Mouse (Mus musculus) cerebellum, postnatal 36 days (tissue): ENCODE results near the gene Gm11733.

ENCODE experiments used
- DNase-seq, 2 experiments: peaks; one replicate each; pipeline ENCODE4 v3.0.0; 2021 to 2022; ENCODE audit warnings: mixed read lengths in 2 of 2

Gene Gm11733

DNA sequence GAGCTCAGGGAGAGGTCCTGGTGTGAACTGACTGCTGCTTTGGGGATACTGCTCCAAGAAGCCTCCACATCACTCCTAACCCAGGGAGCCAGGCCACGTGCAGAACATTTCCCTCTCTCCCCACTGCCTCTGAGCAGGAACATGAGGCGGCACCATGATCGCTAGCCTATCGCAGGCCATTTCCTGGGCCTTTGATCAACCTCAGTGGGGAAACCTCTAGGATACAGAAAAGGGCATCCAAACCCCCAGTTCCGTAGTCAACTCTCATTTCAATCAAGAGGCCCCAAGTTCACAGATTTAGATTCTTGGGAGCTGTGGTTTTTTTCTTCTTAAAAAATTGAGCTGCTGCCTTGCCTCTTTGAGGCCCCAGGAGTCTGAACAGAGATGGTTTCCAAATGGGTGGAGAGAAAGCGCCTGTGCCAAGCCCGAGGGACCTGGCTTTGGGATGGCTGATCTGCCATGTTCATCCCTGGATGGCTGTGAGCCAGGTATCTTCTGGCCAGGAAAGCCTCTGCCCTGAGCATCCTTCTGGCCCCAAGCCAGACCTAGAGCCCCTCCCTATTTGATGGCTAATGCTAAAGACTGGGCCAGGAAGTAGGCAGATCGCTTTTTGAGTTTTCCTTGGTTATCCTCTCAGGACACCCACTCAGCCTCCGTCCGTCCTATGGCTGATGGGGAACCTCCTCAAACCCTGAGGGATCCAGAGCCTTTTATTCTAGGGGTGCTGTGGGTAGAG, 5.7 kb upstream of the Gm11733 start:
- DNase-seq: peak; percentile 37 to 45

DNA sequence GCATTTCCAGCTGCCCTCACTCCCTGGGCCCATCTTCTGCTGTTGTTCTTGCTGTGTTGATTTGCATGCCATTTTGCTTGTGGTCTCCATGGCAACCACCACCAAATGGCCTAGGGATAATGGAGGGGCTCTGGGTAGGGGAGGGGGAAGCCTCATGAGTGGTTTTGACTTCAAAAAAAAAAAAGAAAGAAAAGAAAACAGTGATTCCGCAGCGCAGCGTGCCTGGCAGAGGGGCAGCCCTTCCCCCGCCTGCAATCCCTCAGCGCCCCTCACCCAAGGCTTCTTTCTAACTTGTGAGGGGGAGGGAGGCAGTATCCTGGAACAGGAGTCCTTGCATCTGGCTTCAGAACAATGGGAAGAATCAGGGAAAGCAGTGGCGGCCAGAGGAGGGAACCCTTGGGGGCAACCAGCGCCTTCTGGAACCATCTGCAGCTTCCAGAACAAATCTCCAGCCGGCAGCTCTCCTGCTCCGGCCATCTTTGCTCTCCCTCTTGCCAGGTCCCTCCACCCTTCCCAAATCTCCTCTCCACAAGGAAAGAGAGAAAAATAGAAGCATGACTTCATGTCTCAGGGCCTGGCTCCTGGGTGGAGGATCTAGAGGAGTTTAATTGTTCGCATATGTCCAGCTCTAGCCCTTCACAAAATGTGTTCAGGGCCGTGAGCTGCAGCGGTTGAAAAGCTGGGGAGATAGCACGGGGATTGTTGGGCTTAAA, 5.0 kb upstream of the Gm11733 start:
- peak; percentile 62 to 63 for DNase-seq

DNA sequence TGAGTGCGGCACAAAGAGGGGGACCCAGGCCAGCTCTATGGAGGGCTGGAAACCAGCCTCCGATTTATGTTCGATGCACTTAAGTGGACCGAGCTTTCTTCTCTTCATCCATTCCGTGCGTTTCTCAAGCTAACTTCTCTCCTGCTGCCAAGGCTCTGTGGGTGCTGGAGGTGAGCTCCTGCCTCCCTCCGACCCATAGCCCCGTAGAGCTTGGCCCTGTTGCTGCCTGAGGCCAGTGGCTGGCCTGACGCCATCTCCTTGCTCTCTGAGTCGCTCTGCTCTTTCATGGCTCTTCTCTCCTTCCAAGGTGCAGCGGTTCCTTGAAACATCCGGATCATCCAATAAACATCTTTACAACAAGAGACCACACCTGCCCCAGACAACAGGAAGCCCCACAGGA, 4.4 kb upstream of the Gm11733 start:
- peak; percentile 45 to 59 for DNase-seq

DNA sequence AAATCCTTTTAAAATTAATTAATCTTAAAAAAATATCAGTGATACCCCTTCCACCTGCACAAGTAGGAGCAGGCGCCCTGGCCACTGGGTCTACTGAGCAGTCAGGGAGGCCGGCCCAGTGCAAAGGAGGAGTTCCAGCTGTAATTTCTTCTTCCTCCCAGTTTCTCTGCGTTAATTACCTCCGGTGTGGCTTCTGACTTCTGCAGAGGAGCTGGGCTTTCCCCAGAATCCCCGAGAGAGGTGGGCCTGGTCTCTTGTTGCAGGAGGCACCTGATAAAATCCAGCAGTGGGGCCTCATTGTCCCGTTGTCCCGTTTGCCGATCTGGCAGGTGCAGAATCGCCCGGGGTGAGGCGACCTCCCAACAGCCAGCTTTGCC, 1.9 kb upstream of the Gm11733 start:
- DNase-seq: no peak

DNA sequence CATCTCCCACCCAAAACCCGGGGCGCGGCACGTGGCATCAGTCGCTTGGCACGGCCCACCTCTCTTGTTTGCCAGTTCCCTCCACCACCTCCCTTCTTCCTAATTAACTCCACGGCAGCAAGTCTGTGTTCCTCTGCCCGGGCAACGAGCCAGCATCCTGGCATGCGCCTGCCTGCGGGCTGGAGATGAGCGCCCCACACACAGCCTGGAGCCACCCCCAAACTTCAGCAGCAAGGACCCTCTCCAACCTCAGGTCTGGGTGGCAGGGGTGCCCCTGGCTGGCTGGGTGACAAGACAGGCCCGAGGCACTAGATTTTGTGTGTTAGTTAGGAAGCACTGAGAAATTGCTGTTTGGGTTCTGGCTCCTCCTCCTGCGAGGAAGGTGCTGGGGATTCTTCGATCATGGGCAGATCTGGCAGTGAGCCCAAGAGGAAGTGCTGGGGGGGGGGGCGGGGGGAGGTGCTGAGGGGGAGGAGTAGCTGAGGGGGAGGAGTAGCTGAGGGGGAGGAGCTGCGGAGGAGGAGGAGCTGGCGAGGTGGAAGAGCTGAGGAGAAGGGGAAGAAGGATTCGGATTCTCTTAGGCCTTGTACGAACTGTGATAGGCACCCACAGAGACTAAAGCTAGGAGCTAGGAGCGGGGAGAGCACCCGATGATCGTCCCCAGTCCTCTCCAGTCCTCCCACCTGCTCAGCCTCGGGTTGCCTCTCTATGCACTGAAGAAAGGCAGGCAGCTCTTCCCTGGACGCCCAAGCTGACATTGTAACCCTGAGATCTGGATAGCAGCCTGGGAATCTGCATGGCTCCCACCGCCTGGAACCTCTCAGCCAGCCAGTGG, 1.3 kb upstream of the Gm11733 start:
- peak; percentile 95 for DNase-seq

DNA sequence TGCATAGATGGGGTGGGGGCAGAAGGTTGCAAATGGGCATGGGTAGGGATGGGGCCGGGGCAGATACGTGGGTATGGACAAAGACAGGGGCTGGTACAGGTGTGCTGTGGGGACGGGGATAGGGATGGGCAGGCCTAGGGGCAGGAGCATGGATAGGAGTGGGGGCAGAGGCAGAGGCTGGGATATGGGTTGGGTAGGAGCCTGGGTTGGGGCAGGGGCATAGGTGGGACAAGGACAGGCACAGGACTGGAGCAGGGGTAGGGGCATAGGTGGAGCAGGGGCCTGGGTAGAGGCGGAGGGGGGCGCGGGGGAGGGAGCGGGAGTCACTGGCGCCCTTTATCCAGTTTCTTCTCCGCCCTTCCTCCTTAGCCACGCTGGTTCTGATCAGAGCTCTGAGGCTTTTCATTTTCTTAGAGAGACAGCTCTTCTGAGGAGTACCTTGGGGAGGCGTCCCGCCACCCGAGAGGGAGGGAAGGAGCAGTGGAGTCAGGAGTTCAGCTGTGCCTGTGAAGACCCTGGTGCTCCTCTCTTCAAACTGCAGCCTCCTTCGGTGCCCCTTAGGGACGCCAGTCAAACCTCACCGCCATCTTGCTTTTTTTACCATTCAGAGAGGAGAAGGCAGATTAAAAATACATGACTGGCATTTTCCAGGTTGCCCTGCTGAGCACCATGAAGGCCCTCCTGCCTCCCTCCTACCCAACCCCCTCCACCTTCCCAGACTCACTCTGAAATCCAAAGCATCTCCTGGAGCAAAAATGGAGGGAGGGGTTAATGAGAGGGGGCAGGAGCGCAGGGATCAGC, 7.4 kb downstream of the Gm11733 start:
- DNase-seq: no peak

DNA sequence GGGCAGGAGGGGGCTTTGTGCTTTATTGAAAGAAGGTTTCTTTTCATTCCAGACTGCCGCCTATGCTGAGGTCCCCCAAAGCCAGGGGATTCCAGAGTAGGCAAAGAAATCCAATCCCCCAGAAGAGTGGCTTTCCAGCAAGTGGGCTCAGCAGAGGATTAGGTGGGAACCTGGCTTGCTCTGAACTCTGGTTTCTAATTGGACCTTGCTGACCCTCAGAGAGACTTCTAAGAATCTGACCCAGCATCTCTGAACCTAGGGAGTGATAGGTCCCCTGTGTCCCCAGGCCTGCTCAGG, 8.0 kb downstream of the Gm11733 start:
- DNase-seq: no peak

DNA sequence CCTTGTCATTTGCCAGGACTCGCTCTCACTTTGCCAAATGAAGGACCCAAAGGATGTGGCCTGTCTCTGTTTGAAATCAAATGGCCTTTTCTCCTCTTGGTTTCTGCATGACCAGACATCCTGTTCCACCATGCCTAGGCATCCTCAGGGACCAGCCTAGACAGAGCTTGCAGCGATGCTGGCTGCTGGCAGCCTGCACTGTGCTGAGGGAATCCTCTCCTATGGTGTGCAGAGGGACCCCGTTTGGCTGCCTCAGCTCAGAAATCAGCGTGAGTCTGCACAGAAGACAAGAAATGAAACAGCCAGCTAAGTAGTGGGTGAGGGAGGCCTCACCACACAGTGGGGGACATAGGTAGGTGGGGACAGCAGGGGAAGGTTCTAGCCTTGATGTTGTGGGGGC, 12.6 kb downstream of the Gm11733 start:
- no peak for DNase-seq

DNA sequence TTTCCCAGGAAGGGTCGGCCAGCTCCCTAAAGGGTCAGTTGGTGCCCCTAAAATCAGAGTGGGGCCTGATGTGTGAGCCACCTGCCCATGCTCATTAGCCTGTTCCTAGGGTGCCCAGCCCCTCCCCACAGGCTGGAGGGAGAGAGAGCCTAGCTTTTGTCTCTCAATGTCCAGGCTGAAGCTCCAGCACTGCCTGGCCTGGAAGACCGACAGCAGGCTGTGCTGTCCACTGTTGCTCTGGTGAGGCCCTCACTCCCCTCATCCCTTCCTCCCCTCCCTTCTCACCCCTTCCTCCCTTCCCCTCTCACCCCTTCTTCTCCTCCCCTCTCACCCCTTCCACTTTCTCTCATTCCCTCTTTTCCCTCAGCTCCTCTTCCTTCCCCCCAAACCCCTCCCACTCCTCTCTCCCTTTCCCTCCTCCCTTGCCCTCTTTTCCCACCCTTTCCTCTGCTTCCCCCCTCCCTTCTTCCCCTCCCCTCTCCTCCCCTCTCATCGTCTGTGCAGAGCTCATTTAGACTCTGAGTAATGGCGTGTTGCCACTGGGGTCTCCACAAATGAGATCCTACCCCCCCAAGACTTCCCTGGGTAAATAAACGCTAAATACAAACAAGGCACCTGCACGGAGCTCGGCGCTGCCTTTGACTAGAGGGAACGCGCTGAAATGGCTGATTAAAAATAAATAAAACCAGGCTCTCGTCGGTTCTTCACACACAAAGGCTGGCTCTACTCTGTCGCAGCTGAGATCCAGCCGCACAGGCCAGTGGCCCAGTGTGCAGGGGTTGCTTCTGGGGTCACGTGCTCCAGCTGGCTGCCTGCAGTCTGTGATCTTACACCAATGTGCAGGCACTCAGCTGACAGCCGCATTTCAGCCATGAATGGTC, 13.3 kb downstream of the Gm11733 start:
- DNase-seq: no peak

DNA sequence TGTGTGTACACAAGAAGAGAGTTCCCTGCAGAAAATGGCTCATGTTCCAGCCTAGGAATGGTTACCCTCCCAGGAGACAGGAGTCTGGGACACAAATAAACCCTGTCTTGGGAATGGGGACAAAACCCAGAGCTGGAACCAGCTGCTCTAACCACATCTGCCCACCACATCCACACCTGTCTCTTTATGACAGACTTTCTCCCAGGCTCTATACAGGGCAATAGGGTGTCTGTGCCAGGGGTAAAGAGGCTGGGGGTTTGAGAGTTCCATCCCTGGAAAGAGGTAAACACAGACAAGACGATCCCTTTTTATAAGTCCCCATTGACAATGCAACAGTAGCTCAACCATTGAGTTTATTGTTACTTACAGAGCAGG, 14.0 kb downstream of the Gm11733 start:
- no peak for DNase-seq

DNA sequence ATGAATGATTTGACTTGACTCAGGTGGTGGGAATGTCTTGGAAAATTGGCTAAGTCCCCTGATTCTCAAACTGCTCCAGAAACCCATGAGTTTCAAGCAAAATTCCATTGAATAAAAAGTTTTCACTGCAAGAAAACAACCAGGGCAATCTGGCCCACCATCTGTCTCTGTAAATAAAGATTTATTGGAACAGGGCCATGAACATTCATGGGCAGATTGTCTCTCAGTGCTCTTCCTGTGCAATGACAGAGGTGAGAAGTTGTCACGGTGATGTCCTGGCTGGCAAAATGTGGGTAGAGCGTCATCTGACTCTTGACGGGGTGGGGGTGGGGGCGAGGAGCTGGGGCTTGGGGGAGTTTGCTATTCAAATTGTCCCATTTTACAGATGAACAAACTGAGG, 24.8 kb downstream of the Gm11733 start:
- DNase-seq: peak; percentile 31 to 49

DNA sequence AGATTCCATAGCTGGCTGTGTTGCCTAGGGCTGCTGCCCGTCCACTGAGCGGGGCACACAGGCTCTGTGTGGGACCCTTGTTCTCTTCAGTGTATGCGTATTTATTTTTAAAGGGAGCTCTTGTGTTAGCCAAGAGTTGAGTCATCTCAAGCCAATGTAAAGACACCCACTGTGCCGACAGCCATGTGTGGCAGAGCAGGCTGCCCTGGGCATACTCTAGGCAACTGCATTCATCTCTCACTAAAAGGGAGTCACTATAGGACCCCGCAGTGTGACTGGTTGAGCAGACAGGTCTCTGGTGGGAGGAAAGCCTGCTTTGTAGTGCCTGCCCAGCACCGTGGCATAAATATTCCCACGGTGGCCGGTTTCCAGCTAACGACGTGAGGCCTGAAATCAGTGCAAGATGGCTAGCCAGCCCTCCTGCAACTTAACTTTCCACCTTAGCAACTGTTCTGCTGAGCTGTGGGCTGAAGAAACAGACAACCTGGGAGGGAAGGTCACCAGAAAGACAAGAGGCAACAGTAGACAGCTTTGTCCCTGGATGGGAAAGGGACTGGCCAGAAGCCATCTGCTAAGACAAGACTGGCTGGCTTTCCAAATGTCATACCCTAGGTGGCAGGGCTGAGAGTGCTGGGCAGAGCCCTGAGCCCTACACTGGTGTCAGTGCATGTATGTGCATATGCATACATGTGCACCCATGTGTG, 31.7 kb downstream of the Gm11733 start:
- DNase-seq: peak; percentile 43 to 55

DNA sequence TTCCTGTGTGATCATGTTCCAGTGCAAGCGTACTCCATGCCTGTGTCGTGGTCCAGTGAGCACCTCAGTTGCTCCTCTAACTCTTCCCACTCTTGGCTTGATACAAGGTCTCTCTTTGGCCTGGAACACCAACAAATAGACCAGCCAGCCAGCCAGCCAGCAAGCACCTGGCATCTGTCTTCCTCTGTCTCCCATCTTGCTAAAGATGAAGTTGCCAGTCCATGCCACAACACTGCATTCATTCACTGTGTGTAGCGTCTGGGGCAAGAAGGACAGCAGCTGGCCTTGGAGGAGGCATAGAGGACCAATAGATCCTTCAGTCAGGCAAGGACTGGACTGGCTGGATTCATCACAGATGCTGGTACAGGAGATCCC, 32.2 kb downstream of the Gm11733 start:
- no peak for DNase-seq

DNA sequence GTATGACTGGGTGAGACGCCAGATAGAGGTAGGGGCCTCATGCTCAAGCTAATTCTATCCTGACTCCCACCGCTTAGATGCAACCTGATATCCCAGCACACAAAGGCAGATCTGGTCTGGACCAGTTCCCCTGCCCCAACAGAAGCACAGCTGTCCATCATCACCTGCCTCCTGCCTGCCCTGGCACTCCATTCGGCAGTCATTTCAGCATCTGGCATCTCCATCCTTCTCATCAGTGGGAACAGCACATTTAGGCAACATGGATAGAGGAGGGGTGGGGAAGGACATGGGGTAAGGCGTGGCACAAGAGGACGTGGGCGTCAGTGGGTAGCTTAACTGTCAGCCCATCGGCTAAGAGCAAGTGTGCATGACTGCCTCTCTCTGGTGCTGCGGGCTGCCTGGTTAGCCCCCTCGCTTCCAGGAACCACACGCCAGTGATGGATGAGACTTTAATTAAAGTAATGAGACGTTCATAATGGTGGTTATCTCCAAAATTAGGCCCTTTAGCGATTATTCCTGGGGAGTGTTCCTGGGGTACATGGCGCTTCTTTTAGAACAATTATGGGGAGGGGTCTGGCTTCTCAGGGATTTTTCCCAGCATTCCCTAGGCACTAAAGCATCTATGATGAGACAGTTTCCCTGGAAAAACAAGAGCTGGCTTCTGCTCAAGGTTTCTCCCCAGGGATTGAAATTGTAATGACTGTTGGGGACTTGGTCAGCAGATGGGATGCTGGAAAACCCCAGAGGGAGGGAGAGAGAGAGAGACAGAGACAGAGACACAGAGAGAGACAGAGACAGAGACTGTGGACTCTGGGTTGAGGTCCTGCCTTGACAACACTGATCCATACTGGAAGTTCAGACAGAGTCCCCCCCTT, 38.0 kb downstream of the Gm11733 start:
- no peak for DNase-seq

DNA sequence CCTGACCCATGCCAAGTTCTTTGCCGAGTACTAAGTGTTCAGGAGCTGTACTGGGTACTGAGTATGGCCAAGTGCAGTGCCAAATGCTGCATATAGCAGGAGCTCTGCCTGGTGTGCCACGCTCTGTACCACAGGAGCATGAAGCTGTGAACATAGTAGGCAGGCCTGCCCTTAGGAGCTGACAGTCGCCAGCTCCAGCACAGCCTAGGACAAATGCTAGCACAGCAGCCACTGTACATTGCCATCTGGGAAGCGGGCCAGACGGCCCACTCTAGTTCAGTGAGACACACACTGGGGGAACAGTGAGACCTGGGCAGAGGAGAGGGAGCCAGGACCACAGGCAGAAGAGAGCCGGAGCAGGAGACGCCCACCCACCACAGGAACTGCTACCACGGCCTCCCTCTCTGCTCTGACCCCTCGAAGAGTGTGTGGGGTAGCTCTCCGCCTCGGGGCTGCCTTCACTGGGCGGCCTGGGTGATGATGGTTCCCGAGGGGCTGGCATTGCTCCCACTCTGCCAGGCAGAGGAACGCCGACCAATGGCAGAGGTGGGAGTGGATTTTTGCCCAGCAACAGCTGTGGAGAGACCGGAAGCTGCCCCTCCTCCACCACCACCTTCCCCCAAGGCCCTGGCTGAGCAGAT, 38.8 kb downstream of the Gm11733 start:
- DNase-seq: peak in 1 of 2 experiments; percentile 24

DNA sequence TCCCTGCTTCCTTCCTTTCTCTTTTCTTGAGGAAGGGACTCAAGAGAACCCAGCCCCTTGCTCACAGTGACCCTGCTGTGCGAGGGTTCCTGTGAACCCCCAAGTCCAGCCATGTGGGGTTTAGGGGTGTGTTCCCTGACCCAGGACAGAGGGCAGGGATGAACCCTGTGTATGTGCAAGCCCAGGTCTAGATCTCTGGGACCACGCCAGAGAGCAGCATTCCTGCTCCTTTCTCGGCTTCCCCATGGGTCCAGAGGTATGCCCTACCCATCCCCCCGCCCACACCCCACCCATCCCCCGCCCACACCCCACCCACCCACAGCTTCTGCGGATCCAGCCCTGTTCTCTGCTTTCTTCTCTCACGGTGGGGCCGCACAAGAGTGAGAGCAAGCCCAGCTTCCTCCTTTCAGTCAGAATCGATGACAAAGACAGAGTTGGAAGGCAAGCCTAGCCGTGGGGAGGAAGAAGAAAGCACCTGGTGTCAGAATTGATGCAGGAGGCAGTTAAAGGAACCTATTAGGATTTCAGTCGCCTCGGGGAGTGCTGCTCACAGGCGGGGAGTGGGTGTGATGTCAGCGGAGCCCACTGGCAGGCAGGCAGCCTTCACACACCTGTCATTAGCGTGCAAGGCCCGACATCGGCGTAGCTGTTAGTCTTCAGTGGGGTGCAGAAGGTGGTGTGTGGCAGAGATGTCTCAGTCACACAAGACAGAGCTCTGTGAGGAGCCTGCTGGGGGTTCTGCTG, 41.6 kb downstream of the Gm11733 start:
- no peak for DNase-seq

DNA sequence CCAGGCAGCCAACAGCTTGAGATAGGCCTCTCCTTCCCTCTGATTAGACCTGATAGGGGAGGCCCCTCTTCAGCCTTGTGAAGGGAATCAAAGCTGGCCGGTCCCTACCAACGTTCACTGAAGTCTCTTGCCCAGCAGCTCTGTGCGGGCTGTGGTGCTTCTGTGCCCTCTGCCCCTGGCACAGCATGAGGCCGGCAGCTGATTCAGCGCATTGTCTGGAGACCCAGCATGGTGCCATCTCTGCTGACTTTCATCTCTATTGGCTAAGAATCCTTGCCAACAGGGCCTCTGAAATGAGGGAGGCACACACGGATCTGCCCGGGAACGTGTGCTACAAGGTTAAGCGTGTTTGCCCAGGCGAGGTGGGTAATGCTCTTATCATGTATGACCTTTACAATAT, 48.2 kb downstream of the Gm11733 start:
- no peak for DNase-seq

DNA sequence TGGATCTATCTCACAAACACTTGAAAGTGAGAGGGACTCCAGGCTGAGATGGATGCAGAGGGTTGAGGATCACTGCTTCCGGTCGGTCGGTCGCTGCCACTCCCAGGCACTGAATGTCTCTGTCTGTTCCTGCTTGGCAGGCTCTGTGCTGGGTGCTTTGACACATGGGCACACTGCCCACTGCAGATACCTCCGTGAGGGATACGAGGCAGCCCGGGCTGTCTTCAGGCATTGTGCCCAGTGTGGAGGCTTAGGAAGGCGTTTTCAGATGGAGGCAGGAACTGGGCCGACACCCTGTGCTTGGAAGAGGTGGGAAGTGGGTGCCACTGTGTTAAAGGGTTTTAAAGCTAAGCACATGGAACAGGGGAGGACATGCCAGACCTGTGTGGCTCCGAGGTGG, 50.7 kb downstream of the Gm11733 start:
- DNase-seq: peak; percentile 51
